Mouse (Mus musculus) ES-Bruce4 (cell line): ENCODE results near the gene Ccdc13. TPM values are rescaled to one million over a fixed set of nuclear protein-coding genes. Genes with fewer than 3 reads are reported as not detected.

Experiments used
- H3K27ac ChIP-seq: 2 replicates; pipeline ENCODE4 v1.5.1; 2012; ENCODE audit warnings: low read length, inconsistent platforms; ENCODE audit not compliant: insufficient read depth
- H3K27me3 ChIP-seq: 2 replicates; pipeline ENCODE4 v1.6.1; 2012; ENCODE audit warnings: mild to moderate bottlenecking, low read length, inconsistent platforms; ENCODE audit not compliant: control insufficient read depth, poor library complexity, insufficient read depth, severe bottlenecking
- H3K36me3 ChIP-seq: 2 replicates; pipeline ENCODE4 v1.6.1; 2012; ENCODE audit warnings: inconsistent platforms, mild to moderate bottlenecking, low read length, moderate library complexity; ENCODE audit not compliant: control insufficient read depth, poor library complexity, insufficient read depth, severe bottlenecking
- H3K4me1 ChIP-seq: one replicate; pipeline ENCODE4 v1.8.1; 2011; ENCODE audit warnings: low read length; ENCODE audit not compliant: control insufficient read depth, insufficient read depth
- H3K4me3 ChIP-seq: 2 replicates; pipeline ENCODE4 v1.5.1; 2011; ENCODE audit warnings: low read depth, mild to moderate bottlenecking, low read length
- H3K9ac ChIP-seq: 2 replicates; pipeline ENCODE4 v1.6.1; 2012; ENCODE audit warnings: low read depth, mild to moderate bottlenecking, inconsistent platforms; ENCODE audit not compliant: poor library complexity, severe bottlenecking
- H3K9me3 ChIP-seq: replicated peaks from 2 replicates; pipeline ENCODE4 v1.6.1; 2012; ENCODE audit warnings: mild to moderate bottlenecking, low read length, inconsistent platforms; ENCODE audit not compliant: control insufficient read depth, poor library complexity, insufficient read depth, severe bottlenecking
- CTCF ChIP-seq: IDR thresholded peaks from one replicate; pipeline ENCODE4 v1.8.1; 2011; ENCODE audit warnings: low read depth, low read length
- EP300 ChIP-seq: IDR thresholded peaks from 2 replicates; pipeline ENCODE4 v1.6.1; 2011; ENCODE audit warnings: low read depth, low read length; ENCODE audit not compliant: insufficient read depth
- POLR2A ChIP-seq: IDR thresholded peaks from one replicate; pipeline ENCODE4 v1.8.1; 2011; ENCODE audit warnings: low read length; ENCODE audit not compliant: insufficient read depth
- polyA plus RNA-seq: library from polyadenylated mRNA; stranded (reverse); fragments of >200 nt; gene quantifications from 2 replicates; pipeline ENCODE4 v1.2.4, GENCODE M21; 2011; ENCODE audit warnings: low read depth; ENCODE audit not compliant: missing spikeins, insufficient read depth, insufficient read length

The Ccdc13 gene
- polyA plus RNA-seq, 1 experiment = 0.85 TPM

- TF ChIP-seq CTCF (no peak), POLR2A (no peak), EP300 (no peak)
- no peaks in the 10 kb centered on the region for H3K9me3 ChIP-seq
These were observed 5.4 kb downstream of the Ccdc13 start for GRCm38 (mm10) chr9:121833825-121834224.

GRCm38 (mm10) chr9:121830956-121831293 is 8.3 kb downstream of the Ccdc13 start:
- TF ChIP-seq EP300 (no peak), CTCF (peak; percentile 68), POLR2A (no peak)
- H3K9ac ChIP-seq = no peak overlapping the region
- no peaks in the 10 kb centered on the region for H3K27me3 ChIP-seq
- no peak overlapping the region for H3K4me3 ChIP-seq
- H3K9me3 ChIP-seq = no peaks in the 10 kb centered on the region
- H3K4me1 ChIP-seq = no peaks in the 10 kb centered on the region
- no peaks in the 10 kb centered on the region for H3K36me3 ChIP-seq
- H3K27ac ChIP-seq = no peak overlapping the region

More at GRCm38 (mm10) chr9:121833825-121834224, 5.4 kb downstream of the Ccdc13 start:
- no peaks in the 10 kb centered on the region for H3K27me3 ChIP-seq
- no peak overlapping the region for H3K4me3 ChIP-seq
- H3K4me1 ChIP-seq = no peaks in the 10 kb centered on the region
- no peaks in the 10 kb centered on the region for H3K36me3 ChIP-seq
- H3K27ac ChIP-seq = no peak overlapping the region
- no peak overlapping the region for H3K9ac ChIP-seq

GRCm38 (mm10) chr9:121830243-121830955 is 8.9 kb downstream of the Ccdc13 start:
- no peak overlapping the region for H3K27ac ChIP-seq
- no peaks in the 10 kb centered on the region for H3K9me3 ChIP-seq
- H3K27me3 ChIP-seq = no peaks in the 10 kb centered on the region
- no peaks in the 10 kb centered on the region for H3K36me3 ChIP-seq
- TF ChIP-seq CTCF (peak; percentile 73), EP300 (no peak), POLR2A (no peak)
- no peak overlapping the region for H3K9ac ChIP-seq
- H3K4me1 ChIP-seq = no peaks in the 10 kb centered on the region
- no peak overlapping the region for H3K4me3 ChIP-seq

GRCm38 (mm10) chr9:121829270-121829992 is 9.8 kb downstream of the Ccdc13 start:
- no peak overlapping the region for H3K27ac ChIP-seq
- H3K9ac ChIP-seq = no peak overlapping the region
- no peaks in the 10 kb centered on the region for H3K9me3 ChIP-seq
- H3K36me3 ChIP-seq = no peaks in the 10 kb centered on the region
- no peaks in the 10 kb centered on the region for H3K4me1 ChIP-seq
- no peak for TF ChIP-seq EP300
- no peak for TF ChIP-seq POLR2A
- TF ChIP-seq CTCF = no peak
- no peak overlapping the region for H3K4me3 ChIP-seq
- H3K27me3 ChIP-seq = no peaks in the 10 kb centered on the region

- Histone ChIP-seq H3K9me3 (no peaks in the 10 kb centered on the region), H3K27me3 (no peaks in the 10 kb centered on the region), H3K9ac (no peak overlapping the region), H3K27ac (no peak overlapping the region), H3K36me3 (no peaks in the 10 kb centered on the region), H3K4me1 (no peaks in the 10 kb centered on the region), H3K4me3 (no peak overlapping the region)
- no peak for TF ChIP-seq POLR2A
- no peak for TF ChIP-seq CTCF
- TF ChIP-seq EP300 = no peak
These were observed 10.9 kb downstream of the Ccdc13 start for GRCm38 (mm10) chr9:121828314-121828713.

GRCm38 (mm10) chr9:121826356-121826755 is 12.9 kb downstream of the Ccdc13 start:
- no peaks in the 10 kb centered on the region for H3K27me3 ChIP-seq
- H3K4me1 ChIP-seq = no peaks in the 10 kb centered on the region
- no peak overlapping the region for H3K27ac ChIP-seq
- H3K4me3 ChIP-seq = no peak overlapping the region
- no peak overlapping the region for H3K9ac ChIP-seq
- TF ChIP-seq POLR2A (no peak), CTCF (no peak), EP300 (no peak)
- no peaks in the 10 kb centered on the region for H3K36me3 ChIP-seq
- H3K9me3 ChIP-seq = no peaks in the 10 kb centered on the region
